Mouse (Mus musculus) stomach, postnatal 0 days (tissue): Measurements from ENCODE around the gene Ppfibp2.

ENCODE experiments used
- CTCF ChIP-seq: IDR thresholded peaks from 2 replicates; pipeline ENCODE4 v1.5.1; 2016; ENCODE audit warnings: antibody characterized with exemption, low read depth, mild to moderate bottlenecking, moderate library complexity
- EP300 ChIP-seq: optimal IDR thresholded peaks from 2 replicates; pipeline ENCODE3; 2016; ENCODE audit warnings: antibody characterized with exemption

DNA sequence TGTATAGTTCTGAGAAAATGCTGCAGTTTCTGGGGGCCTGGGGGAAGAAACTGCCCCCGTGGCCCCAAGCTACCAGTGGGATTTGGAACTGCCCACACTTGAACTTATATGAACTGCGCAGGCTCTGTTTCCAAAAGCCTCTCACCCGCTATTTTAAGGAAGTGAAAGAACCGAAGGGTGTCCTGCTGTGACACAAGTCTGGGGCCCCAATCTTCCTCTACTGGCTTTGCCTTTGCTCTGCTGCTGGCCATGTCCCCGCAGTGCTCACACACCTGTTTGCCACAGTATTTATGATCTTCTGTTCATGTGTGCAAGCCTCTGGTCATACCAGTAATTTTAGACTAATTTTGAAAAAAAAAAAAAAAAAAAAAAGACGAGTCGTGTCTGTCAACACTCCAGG, 1.1 kb upstream of the Ppfibp2 start:
- no peak for TF ChIP-seq CTCF
- no peak for TF ChIP-seq EP300
